Mouse (Mus musculus): ENCODE results near the gene Dph1. TPM values are rescaled to one million over a fixed set of nuclear protein-coding genes. Genes with fewer than 3 reads are reported as not detected.

Dph1 gene
- polyA plus RNA-seq, 1 experiment from 2014 or later, result 3.0 TPM

- WGBS (ENCODE audit: missing documents), result 6% methylated on average over 15 of the region's 15 CpGs
- Histone ChIP-seq H3K27ac (no peak overlapping the region), H3K4me3 (ENCODE audit: inconsistent target) (no peak overlapping the region), H3K79me2 (ENCODE audit: inconsistent target) (no peaks in the 10 kb centered on the region), H3K36me3 (ENCODE audit: inconsistent target) (peaks cover 18% of the 10 kb centered on the region; the same call in 1 of the 2 replicates)
Observed at GRCm38 (mm10) chr11:75164750-75165149, 26.3 kb downstream of the Dph1 start.

- 89% methylated on average over 2 of the region's 2 CpGs for WGBS (ENCODE audit: missing documents)
- Histone ChIP-seq H3K79me2 (ENCODE audit: inconsistent target) (no peaks in the 10 kb centered on the region), H3K4me3 (ENCODE audit: inconsistent target) (no peak overlapping the region), H3K27ac (no peak overlapping the region), H3K36me3 (ENCODE audit: inconsistent target) (peaks cover 18% of the 10 kb centered on the region; the same call in 1 of the 2 replicates)
Observed at GRCm38 (mm10) chr11:75164051-75164450, 27.0 kb downstream of the Dph1 start.

- H3K4me3 ChIP-seq (ENCODE audit: inconsistent target), result no peak overlapping the region
- WGBS (ENCODE audit: missing documents), result 96% methylated on average over 6 of the region's 6 CpGs
- H3K27ac ChIP-seq, result no peak overlapping the region
- H3K79me2 ChIP-seq (ENCODE audit: inconsistent target), result no peaks in the 10 kb centered on the region
- peaks cover 18% of the 10 kb centered on the region; the same call in 1 of the 2 replicates for H3K36me3 ChIP-seq (ENCODE audit: inconsistent target)
Observed at GRCm38 (mm10) chr11:75163379-75163778, 27.7 kb downstream of the Dph1 start.

GRCm38 (mm10) chr11:75162591-75163080 is 28.4 kb downstream of the Dph1 start:
- Histone ChIP-seq H3K36me3 (ENCODE audit: inconsistent target) (peaks cover 18% of the 10 kb centered on the region; the same call in 1 of the 2 replicates), H3K27ac (no peak overlapping the region), H3K4me3 (ENCODE audit: inconsistent target) (no peak overlapping the region), H3K79me2 (ENCODE audit: inconsistent target) (no peaks in the 10 kb centered on the region)
- 98% methylated on average over 12 of the region's 12 CpGs for WGBS (ENCODE audit: missing documents)

- WGBS (ENCODE audit: missing documents), result 85% methylated on average over 3 of the region's 4 CpGs
- no peaks in the 10 kb centered on the region for H3K79me2 ChIP-seq (ENCODE audit: inconsistent target)
- peaks cover 18% of the 10 kb centered on the region; the same call in 1 of the 2 replicates for H3K36me3 ChIP-seq (ENCODE audit: inconsistent target)
- no peak overlapping the region for H3K27ac ChIP-seq
- H3K4me3 ChIP-seq (ENCODE audit: inconsistent target), result no peak overlapping the region
Observed at GRCm38 (mm10) chr11:75161417-75162008, 29.5 kb downstream of the Dph1 start.

GRCm38 (mm10) chr11:75160954-75161353 is 30.1 kb downstream of the Dph1 start:
- Histone ChIP-seq H3K36me3 (ENCODE audit: inconsistent target) (peaks cover 18% of the 10 kb centered on the region; the same call in 1 of the 2 replicates), H3K27ac (no peak overlapping the region), H3K4me3 (ENCODE audit: inconsistent target) (no peak overlapping the region), H3K79me2 (ENCODE audit: inconsistent target) (no peaks in the 10 kb centered on the region)
- WGBS (ENCODE audit: missing documents), result 94% methylated on average over 7 of the region's 7 CpGs

- Histone ChIP-seq H3K79me2 (ENCODE audit: inconsistent target) (no peaks in the 10 kb centered on the region), H3K27ac (no peak overlapping the region), H3K36me3 (ENCODE audit: inconsistent target) (peaks cover 18% of the 10 kb centered on the region; the same call in 1 of the 2 replicates), H3K4me3 (ENCODE audit: inconsistent target) (no peak overlapping the region)
- 75% methylated on average over 2 of the region's 2 CpGs for WGBS (ENCODE audit: missing documents)
Observed at GRCm38 (mm10) chr11:75159564-75159963, 31.5 kb downstream of the Dph1 start.

GRCm38 (mm10) chr11:75158432-75158831 is 32.6 kb downstream of the Dph1 start:
- H3K36me3 ChIP-seq (ENCODE audit: inconsistent target), result peaks cover 16% of the 10 kb centered on the region; the same call in 1 of the 2 replicates
- 69% methylated on average over 14 of the region's 14 CpGs for whole genome bisulfite sequencing (ENCODE audit: missing documents)
- H3K4me3 ChIP-seq (ENCODE audit: inconsistent target), result no peak overlapping the region
- H3K79me2 ChIP-seq (ENCODE audit: inconsistent target), result no peaks in the 10 kb centered on the region
- H3K27ac ChIP-seq, result no peak overlapping the region

GRCm38 (mm10) chr11:75157901-75158300 is 33.1 kb downstream of the Dph1 start:
- peaks cover 11% of the 10 kb centered on the region; the same call in 1 of the 2 replicates for H3K36me3 ChIP-seq (ENCODE audit: inconsistent target)

GRCm38 (mm10) chr11:75157037-75157436 is 34.0 kb downstream of the Dph1 start:
- Histone ChIP-seq H3K4me3 (ENCODE audit: inconsistent target) (no peak overlapping the region), H3K79me2 (ENCODE audit: inconsistent target) (no peaks in the 10 kb centered on the region), H3K27ac (no peak overlapping the region), H3K36me3 (ENCODE audit: inconsistent target) (peaks cover 9% of the 10 kb centered on the region; the same call in 1 of the 2 replicates)
- 94% methylated on average over 3 of the region's 4 CpGs for WGBS (ENCODE audit: missing documents)

More at GRCm38 (mm10) chr11:75157901-75158300, 33.1 kb downstream of the Dph1 start:
- Histone ChIP-seq H3K4me3 (ENCODE audit: inconsistent target) (no peak overlapping the region), H3K27ac (no peak overlapping the region), H3K79me2 (ENCODE audit: inconsistent target) (no peaks in the 10 kb centered on the region)
- 96% methylated on average over 2 of the region's 2 CpGs for WGBS (ENCODE audit: missing documents)

GRCm38 (mm10) chr11:75156416-75156815 is 34.6 kb downstream of the Dph1 start:
- H3K4me3 ChIP-seq (ENCODE audit: inconsistent target), result no peak overlapping the region
- peaks cover 6% of the 10 kb centered on the region; the same call in 1 of the 2 replicates for H3K36me3 ChIP-seq (ENCODE audit: inconsistent target)
- 97% methylated on average over 5 of the region's 5 CpGs for WGBS (ENCODE audit: missing documents)
- H3K27ac ChIP-seq, result no peak overlapping the region
- no peaks in the 10 kb centered on the region for H3K79me2 ChIP-seq (ENCODE audit: inconsistent target)

- 0 out of 2 replicates have a peak, but pooled peaks cover 2% of the 10 kb centered on the region for H3K36me3 ChIP-seq (ENCODE audit: inconsistent target)
- no peaks in the 10 kb centered on the region for H3K79me2 ChIP-seq (ENCODE audit: inconsistent target)
- H3K4me3 ChIP-seq (ENCODE audit: inconsistent target), result no peak overlapping the region
- H3K27ac ChIP-seq, result no peak overlapping the region
- WGBS (ENCODE audit: missing documents), result 78% methylated on average over 6 of the region's 6 CpGs
Observed at GRCm38 (mm10) chr11:75155985-75156384, 35.1 kb downstream of the Dph1 start.

- H3K79me2 ChIP-seq (ENCODE audit: inconsistent target), result no peaks in the 10 kb centered on the region
- no peaks in the 10 kb centered on the region for H3K36me3 ChIP-seq (ENCODE audit: inconsistent target)
- WGBS (ENCODE audit: missing documents), result 38% methylated on average over 6 of the region's 6 CpGs
- no peak overlapping the region for H3K4me3 ChIP-seq (ENCODE audit: inconsistent target)
- no peak overlapping the region for H3K27ac ChIP-seq
Observed at GRCm38 (mm10) chr11:75154053-75154585, 36.9 kb downstream of the Dph1 start.

- Histone ChIP-seq H3K79me2 (ENCODE audit: inconsistent target) (no peaks in the 10 kb centered on the region), H3K4me3 (ENCODE audit: inconsistent target) (no peak overlapping the region; the same call in 1 of the 2 replicates), H3K36me3 (ENCODE audit: inconsistent target) (no peaks in the 10 kb centered on the region), H3K27ac (peak overlapping the region; percentile 27)
- WGBS (ENCODE audit: missing documents), result 40% methylated on average over 18 of the region's 18 CpGs
Observed at GRCm38 (mm10) chr11:75152603-75153557, 38.2 kb downstream of the Dph1 start.

Data from macrophage (primary cell).